Mouse (Mus musculus) embryonic facial prominence, embryonic 12.5 days (tissue): ENCODE measurements around the gene Larp6. TPM values are rescaled to one million over a fixed set of nuclear protein-coding genes. Genes with fewer than 3 reads are reported as not detected.

Experiments
- ATAC-seq: fragments of 200-750 bp; cut with Nextera tagmentation; 2 replicates; pipeline ENCODE4 v1.8.0; 2017; ENCODE audit not compliant: insufficient number of reproducible peaks, insufficient read depth, low FRiP score, low TSS enrichment
- H3K27ac ChIP-seq: fragments of 300-500 bp; sonication (generic); 2 replicates; pipeline ENCODE4 v1.5.1; 2016; ENCODE audit warnings: mild to moderate bottlenecking
- H3K27me3 ChIP-seq: fragments of 300-500 bp; sonication (generic); 2 replicates; pipeline ENCODE4 v1.6.1; 2016; ENCODE audit warnings: mild to moderate bottlenecking, moderate library complexity
- H3K36me3 ChIP-seq: fragments of 300-500 bp; sonication (generic); 2 replicates; pipeline ENCODE4 v1.6.1; 2016; ENCODE audit warnings: mild to moderate bottlenecking
- H3K4me1 ChIP-seq: fragments of 300-500 bp; sonication (generic); 2 replicates; pipeline ENCODE4 v1.6.1; 2016
- H3K4me2 ChIP-seq: fragments of 300-500 bp; sonication (generic); replicated peaks from 2 replicates; pipeline ENCODE4 v1.6.1; 2016; ENCODE audit warnings: mild to moderate bottlenecking, moderate library complexity
- H3K4me3 ChIP-seq: fragments of 300-500 bp; sonication (generic); 2 replicates; pipeline ENCODE4 v1.5.1; 2016; ENCODE audit warnings: mild to moderate bottlenecking
- H3K9ac ChIP-seq: fragments of 300-500 bp; sonication (generic); 2 replicates; pipeline ENCODE4 v1.6.1; 2016; ENCODE audit warnings: mild to moderate bottlenecking, moderate library complexity
- H3K9me3 ChIP-seq: fragments of 300-500 bp; sonication (generic); 2 replicates; pipeline ENCODE4 v1.6.1; 2016; ENCODE audit warnings: mild to moderate bottlenecking, moderate library complexity
- WGBS: fragments of 180-500 bp; shearing (Covaris S2); methylation state at CpG from one replicate; pipeline ENCODE4 v1.1.7; 2016; 5-methylcytosine and 5-hydroxymethylcytosine counted together
- polyA plus RNA-seq: library from polyadenylated mRNA; unstranded; fragments of >200 nt; fragmentation: Nextera tagmentation; extraction: Ambion mirVana; gene quantifications from 2 replicates; pipeline ENCODE4 v1.2.1, GENCODE M21; 2016

Gene Larp6
- polyA plus RNA-seq, 1 experiment from 2014 or later = 4.3 TPM

DNA sequence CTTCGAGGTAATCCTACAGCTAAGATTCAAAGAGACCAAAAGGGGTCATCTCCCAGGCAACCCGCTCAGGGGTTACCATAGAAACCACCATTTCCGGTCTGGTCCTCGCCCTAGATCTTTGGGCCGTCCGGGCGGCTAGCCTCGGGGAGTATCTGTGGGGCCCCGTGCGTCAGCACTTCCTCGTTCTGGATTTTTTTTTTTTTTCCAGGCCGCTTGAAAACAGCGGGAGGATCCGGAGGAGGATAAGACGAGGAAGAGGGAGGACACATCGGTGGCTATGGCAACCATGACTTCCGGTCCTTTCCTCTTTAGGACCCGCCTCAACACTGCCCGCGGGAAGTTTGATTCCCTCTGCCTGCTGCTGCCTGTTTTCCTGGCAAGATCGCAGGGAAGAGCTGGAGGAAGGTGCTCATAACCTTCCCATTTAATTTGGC is 24.9 kb upstream of the Larp6 start, which contains the start of gene Lrrc49:
TSS of gene Lrrc49 (minus strand) at position 268 of the 434 bp plus-strand sequence.
- Histone ChIP-seq H3K4me2 (peak within 1 kb of the TSS; percentile 57), H3K36me3 (peaks cover 4% of the 10 kb centered on the region), H3K27ac (peak within 1 kb of the TSS; percentile 89), H3K4me1 (peaks cover 3% of the 10 kb centered on the region; the same call in 1 of the 2 replicates), H3K27me3 (no peaks in the 10 kb centered on the region), H3K9me3 (no peaks in the 10 kb centered on the region), H3K4me3 (peak within 1 kb of the TSS; percentile 59), H3K9ac (peak within 1 kb of the TSS; percentile 41)
- peak; percentile 91 for ATAC-seq
- under 1% methylated on average over 21 of the region's 21 CpGs for WGBS

DNA sequence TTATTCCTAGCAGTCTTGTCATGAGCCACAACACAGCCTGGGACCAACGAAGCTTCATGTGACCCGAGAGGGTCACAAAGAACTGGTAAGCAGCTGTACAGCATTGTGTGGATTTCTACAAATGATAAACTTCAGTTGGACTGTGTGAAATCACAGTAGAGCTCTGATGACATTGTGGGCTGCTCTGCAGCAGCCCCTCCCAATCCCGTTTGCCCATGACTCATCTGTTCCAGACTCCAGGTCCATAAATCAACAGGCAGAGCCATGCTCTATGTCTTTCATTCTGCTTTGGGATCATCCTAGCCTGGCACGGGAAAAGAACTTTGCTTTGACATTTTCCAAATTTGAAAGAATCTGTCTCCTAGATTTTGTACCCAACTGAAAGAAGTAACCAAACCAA is 20.2 kb upstream of the Larp6 start:
- no peaks in the 10 kb centered on the region for H3K27me3 ChIP-seq
- H3K36me3 ChIP-seq = no peaks in the 10 kb centered on the region
- no peak overlapping the region for H3K27ac ChIP-seq
- ATAC-seq = no peak
- H3K9ac ChIP-seq = no peak overlapping the region
- no peak overlapping the region for H3K4me2 ChIP-seq
- 65% methylated on average over 4 of the region's 4 CpGs for WGBS
- H3K4me1 ChIP-seq = peaks cover 3% of the 10 kb centered on the region; the same call in 1 of the 2 replicates
- H3K9me3 ChIP-seq = no peaks in the 10 kb centered on the region
- H3K4me3 ChIP-seq = no peak overlapping the region

DNA sequence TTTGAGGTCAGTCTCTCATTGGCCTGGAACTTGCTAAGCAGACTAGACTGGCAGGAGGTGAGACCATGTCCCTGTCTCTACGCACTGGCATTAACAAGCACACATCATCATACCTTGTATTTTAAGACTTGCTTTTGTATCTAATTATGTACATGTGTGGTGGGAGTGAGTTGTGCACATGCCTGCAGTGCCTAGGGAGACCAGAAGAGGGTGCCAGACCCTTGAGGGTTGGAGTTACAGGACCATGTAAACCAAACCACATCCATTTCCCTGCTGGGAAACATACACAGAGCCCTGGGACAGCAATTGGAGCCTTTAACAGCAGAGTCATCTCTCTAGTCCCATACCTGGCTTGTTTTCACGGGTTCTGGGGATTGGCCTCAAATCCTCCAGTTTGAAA is 18.8 kb upstream of the Larp6 start:
- Histone ChIP-seq H3K27ac (no peak overlapping the region), H3K9me3 (no peaks in the 10 kb centered on the region), H3K36me3 (no peaks in the 10 kb centered on the region), H3K4me1 (no peaks in the 10 kb centered on the region), H3K9ac (no peak overlapping the region), H3K4me2 (no peak overlapping the region), H3K4me3 (no peak overlapping the region), H3K27me3 (no peaks in the 10 kb centered on the region)
- no peak for ATAC-seq
- WGBS = 52% methylated on average over 2 of the region's 2 CpGs

- Histone ChIP-seq H3K9ac (no peak overlapping the region), H3K36me3 (no peaks in the 10 kb centered on the region), H3K27me3 (no peaks in the 10 kb centered on the region), H3K27ac (no peak overlapping the region), H3K4me3 (no peak overlapping the region), H3K4me2 (no peak overlapping the region), H3K9me3 (no peaks in the 10 kb centered on the region), H3K4me1 (no peaks in the 10 kb centered on the region)
- no peak for ATAC-seq
- 43% methylated on average over 6 of the region's 6 CpGs for WGBS
Measured at GRCm38 (mm10) chr9:60696271-60696985, 16.4 kb upstream of the Larp6 start.

- Histone ChIP-seq H3K27ac (no peak overlapping the region), H3K36me3 (no peaks in the 10 kb centered on the region), H3K9me3 (no peaks in the 10 kb centered on the region), H3K4me3 (no peak overlapping the region), H3K4me2 (no peak overlapping the region), H3K27me3 (no peaks in the 10 kb centered on the region), H3K9ac (no peak overlapping the region), H3K4me1 (no peaks in the 10 kb centered on the region)
- 53% methylated on average over 18 of the region's 18 CpGs for WGBS
- ATAC-seq = no peak
Measured at GRCm38 (mm10) chr9:60699581-60700231, 13.1 kb upstream of the Larp6 start.

DNA sequence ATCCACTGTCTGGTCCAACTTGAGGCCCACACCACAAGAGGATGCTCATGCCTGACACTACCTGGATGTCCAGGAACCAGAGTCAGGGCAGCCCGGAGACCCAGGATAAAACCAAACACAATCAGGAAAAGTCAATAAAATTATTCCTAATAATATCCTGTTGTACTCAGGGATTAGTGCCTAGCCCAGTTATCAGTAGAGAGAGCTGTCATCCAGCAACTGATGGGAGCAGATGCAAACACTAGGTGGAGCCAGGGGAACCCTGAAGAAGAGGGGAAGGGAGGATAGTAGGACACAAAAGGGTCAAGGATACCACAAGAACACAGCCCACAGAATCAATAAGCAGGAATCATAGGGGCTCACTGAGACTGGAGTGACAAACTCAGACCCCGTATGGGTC is 5.2 kb upstream of the Larp6 start:
- Histone ChIP-seq H3K9ac (no peak overlapping the region), H3K4me1 (no peaks in the 10 kb centered on the region), H3K4me3 (no peak overlapping the region), H3K9me3 (no peaks in the 10 kb centered on the region), H3K36me3 (no peaks in the 10 kb centered on the region), H3K4me2 (no peak overlapping the region), H3K27ac (no peak overlapping the region), H3K27me3 (no peaks in the 10 kb centered on the region)
- WGBS = 94% methylated on average over 2 of the region's 2 CpGs
- no peak for ATAC-seq

GRCm38 (mm10) chr9:60708606-60709005 is 4.2 kb upstream of the Larp6 start:
- Histone ChIP-seq H3K9ac (no peak overlapping the region), H3K4me3 (no peak overlapping the region), H3K4me1 (peaks cover 3% of the 10 kb centered on the region; the same call in 1 of the 2 replicates), H3K27me3 (no peaks in the 10 kb centered on the region), H3K4me2 (no peak overlapping the region), H3K36me3 (no peaks in the 10 kb centered on the region), H3K27ac (no peak overlapping the region), H3K9me3 (no peaks in the 10 kb centered on the region)
- ATAC-seq = no peak
- 88% methylated on average over 5 of the region's 5 CpGs for WGBS

DNA sequence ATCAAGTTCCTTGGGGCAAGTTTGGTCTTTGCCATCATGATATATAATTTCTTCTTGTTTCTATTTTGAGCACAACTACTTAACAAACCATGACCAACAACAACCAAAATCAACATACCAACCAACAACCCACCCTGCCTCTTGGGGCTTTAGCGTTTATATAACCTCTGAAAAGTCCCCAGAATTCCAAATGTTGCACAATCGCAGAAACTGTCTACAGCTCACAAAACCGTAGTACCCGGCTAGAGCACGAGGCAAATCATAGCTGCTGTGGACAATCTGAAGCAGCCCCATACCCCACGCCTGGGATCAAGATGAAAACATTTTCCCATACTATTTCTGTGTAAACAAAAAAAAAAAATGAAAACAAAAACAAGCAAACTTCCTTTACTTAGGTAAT is 3.1 kb upstream of the Larp6 start:
- ATAC-seq = no peak
- Histone ChIP-seq H3K36me3 (no peaks in the 10 kb centered on the region), H3K27ac (no peak overlapping the region), H3K9me3 (no peaks in the 10 kb centered on the region), H3K4me2 (no peak overlapping the region), H3K4me3 (no peak overlapping the region), H3K4me1 (peaks cover 3% of the 10 kb centered on the region; the same call in 1 of the 2 replicates), H3K27me3 (no peaks in the 10 kb centered on the region), H3K9ac (no peak overlapping the region)
- WGBS = 80% methylated on average over 6 of the region's 6 CpGs

DNA sequence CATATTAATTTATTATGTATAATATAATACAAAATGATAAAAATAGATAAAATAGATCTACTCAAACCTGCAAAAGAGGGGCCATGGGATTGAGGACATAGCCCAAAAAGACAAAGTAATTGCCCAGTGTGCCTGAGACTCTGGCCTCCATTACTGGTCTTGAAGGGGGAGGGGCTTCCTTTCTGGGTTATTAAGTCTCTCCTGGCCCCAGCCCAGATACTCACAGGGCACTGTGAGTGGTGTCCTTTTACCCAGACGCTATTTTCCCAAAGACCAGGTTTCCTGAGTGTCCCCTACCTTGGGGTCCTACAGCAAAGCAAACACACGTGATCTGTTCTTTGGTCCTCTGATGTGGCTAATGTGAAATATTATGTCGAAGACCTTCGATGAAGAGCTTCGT is 778 bp upstream of the Larp6 start:
- H3K4me2 ChIP-seq = no peak overlapping the region
- no peak overlapping the region for H3K27ac ChIP-seq
- H3K4me1 ChIP-seq = peaks cover 3% of the 10 kb centered on the region; the same call in 1 of the 2 replicates
- H3K9ac ChIP-seq = no peak overlapping the region
- no peak for ATAC-seq
- no peaks in the 10 kb centered on the region for H3K9me3 ChIP-seq
- 73% methylated on average over 5 of the region's 5 CpGs for WGBS
- no peaks in the 10 kb centered on the region for H3K27me3 ChIP-seq
- H3K36me3 ChIP-seq = no peaks in the 10 kb centered on the region
- H3K4me3 ChIP-seq = no peak overlapping the region

- Histone ChIP-seq H3K9ac (peak overlapping the region; percentile 59; the same call in 1 of the 2 replicates), H3K9me3 (no peaks in the 10 kb centered on the region), H3K4me2 (peak overlapping the region; percentile 88), H3K36me3 (no peaks in the 10 kb centered on the region), H3K4me1 (peaks cover 3% of the 10 kb centered on the region; the same call in 1 of the 2 replicates), H3K27ac (no peak overlapping the region), H3K4me3 (peak overlapping the region; percentile 53), H3K27me3 (no peaks in the 10 kb centered on the region)
- ATAC-seq = no peak
- 37% methylated on average over 4 of the region's 4 CpGs for WGBS
Measured at GRCm38 (mm10) chr9:60713616-60714015, 827 bp downstream of the Larp6 start.

DNA sequence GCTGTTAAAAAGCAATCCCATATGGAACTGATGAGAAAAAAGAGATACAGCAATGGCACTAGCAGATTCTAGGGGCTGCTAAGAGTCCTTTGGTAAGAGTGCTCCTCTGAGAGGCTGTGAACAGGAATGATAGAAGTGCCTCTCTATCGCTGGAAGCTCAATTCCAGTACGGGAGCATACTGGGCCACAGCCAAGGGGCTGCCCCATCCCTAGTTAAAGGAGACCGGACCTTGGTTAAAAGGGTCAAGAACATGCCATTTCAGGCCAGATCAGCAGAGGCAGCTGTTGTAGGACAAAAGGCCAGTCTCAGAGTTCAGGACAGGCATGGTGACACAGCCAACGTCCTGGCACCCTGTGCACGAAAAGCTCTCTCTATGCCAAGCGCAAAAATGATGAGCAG is 1.4 kb downstream of the Larp6 start:
- ATAC-seq = no peak
- Histone ChIP-seq H3K27ac (no peak overlapping the region), H3K36me3 (no peaks in the 10 kb centered on the region), H3K4me1 (peaks cover 3% of the 10 kb centered on the region; the same call in 1 of the 2 replicates), H3K27me3 (no peaks in the 10 kb centered on the region), H3K9me3 (no peaks in the 10 kb centered on the region), H3K9ac (no peak overlapping the region), H3K4me2 (peak overlapping the region; percentile 88; the same call in 1 of the 2 replicates), H3K4me3 (no peak overlapping the region)
- WGBS = 85% methylated on average over 6 of the region's 6 CpGs

GRCm38 (mm10) chr9:60715271-60715670 is 2.5 kb downstream of the Larp6 start:
- H3K27me3 ChIP-seq = no peaks in the 10 kb centered on the region
- no peaks in the 10 kb centered on the region for H3K36me3 ChIP-seq
- no peak overlapping the region for H3K4me2 ChIP-seq
- no peak overlapping the region for H3K27ac ChIP-seq
- H3K9me3 ChIP-seq = no peaks in the 10 kb centered on the region
- no peak for ATAC-seq
- H3K4me3 ChIP-seq = no peak overlapping the region
- peaks cover 3% of the 10 kb centered on the region; the same call in 1 of the 2 replicates for H3K4me1 ChIP-seq
- H3K9ac ChIP-seq = no peak overlapping the region
- WGBS = 90% methylated on average over 4 of the region's 4 CpGs
